Mouse (Mus musculus): ENCODE measurements around the gene Rnf8.

DNA sequence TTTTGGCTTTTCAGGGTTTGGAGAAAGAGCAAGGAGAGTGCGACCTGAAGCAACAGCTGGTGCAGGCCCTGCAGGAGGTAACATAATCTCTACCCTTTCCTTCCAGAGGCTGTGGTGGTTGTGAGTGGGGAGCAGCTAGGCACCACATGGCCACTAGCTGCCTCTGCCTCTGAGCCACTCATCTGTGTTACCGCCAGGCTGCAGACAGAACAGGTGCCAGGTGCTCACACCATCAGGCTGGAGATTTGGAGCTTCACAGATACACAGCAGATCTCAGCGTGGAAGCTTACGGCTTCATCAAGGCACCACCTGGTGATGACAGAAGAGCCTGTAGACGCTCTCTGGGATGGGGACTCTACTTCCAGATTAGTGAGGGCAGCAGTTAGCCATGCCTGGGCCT, 14.4 kb downstream of the Rnf8 start:
- no peak for TF ChIP-seq POLR2A (IDR thresholded peaks at IDR 0.05; ENCODE audit: low read depth, low read length)
- TF ChIP-seq CTCF (IDR thresholded peaks at IDR 0.05; ENCODE audit: extremely low read depth, insufficient read length, insufficient replicate concordance, low read depth, low read length), result no peak
